Mouse (Mus musculus): Measurements from ENCODE around the gene Fam83g. TPM values are rescaled to one million over a fixed set of nuclear protein-coding genes. Genes with fewer than 3 reads are reported as not detected.
A peak's percentile ranks its signal among the peaks of the same experiment; 100 is the strongest.

Gene Fam83g
- total RNA-seq, 2 experiments from 2014 or later, result not detected

DNA sequence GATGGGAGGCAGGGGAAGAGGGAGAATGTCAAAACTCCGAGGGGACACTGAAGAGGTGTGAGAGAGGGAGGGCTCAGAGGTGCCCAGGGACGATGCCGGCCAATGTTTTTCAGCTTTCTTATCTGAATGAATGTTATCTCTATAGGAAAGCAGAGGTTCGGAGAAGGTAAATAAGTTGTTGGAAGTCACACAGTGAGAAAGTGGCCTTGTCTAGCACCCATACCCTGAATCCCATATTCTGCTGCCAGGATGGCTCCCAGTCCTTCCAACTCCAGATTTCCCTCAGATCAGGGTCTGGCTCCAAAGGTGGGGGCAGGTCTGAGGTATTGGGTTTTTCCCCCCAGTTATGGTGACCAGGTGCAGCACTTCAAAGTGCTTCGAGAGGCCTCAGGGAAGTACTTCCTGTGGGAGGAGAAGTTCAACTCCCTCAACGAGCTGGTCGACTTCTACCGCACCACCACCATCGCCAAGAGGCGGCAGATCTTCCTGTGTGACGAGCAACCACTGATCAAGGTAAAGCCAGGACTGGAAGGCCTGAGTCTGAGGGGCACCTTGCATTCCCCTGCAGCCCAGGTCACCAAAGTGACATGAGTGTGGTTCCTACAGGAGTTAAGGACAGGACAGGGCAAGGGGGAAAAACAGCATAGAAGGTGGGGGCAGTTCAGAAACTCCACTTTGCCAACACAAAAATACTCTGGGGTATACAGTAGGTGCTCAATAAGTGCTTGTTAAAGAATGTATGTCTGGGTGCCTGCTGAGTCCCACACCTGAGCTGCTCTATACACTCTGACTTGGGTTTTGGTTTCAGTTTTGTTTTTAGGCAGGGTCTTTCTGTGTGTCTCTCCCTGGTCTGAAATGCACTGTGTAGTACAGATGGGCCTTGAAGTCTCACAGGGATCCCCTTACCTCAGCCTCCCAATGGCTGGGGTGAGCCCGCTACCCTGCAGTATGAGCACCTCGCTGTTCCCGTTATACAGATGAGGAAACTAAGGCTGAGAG is 14.1 kb upstream of the Fam83g start:
- ATAC-seq (replicated peaks; ENCODE audit: low FRiP score, low TSS enrichment, poor library complexity, severe bottlenecking), result no peak

GRCm38 (mm10) chr11:61671781-61672383 is 12.0 kb upstream of the Fam83g start:
- no peak for ATAC-seq (replicated peaks; ENCODE audit: low FRiP score, low TSS enrichment, poor library complexity, severe bottlenecking)

- no peak for ATAC-seq (replicated peaks; ENCODE audit: low FRiP score, low TSS enrichment, poor library complexity, severe bottlenecking)
These were observed 10.2 kb upstream of the Fam83g start for GRCm38 (mm10) chr11:61673686-61674085.

GRCm38 (mm10) chr11:61674151-61674838 is 9.6 kb upstream of the Fam83g start:
- no peak for ATAC-seq (replicated peaks; ENCODE audit: low FRiP score, low TSS enrichment, poor library complexity, severe bottlenecking)

DNA sequence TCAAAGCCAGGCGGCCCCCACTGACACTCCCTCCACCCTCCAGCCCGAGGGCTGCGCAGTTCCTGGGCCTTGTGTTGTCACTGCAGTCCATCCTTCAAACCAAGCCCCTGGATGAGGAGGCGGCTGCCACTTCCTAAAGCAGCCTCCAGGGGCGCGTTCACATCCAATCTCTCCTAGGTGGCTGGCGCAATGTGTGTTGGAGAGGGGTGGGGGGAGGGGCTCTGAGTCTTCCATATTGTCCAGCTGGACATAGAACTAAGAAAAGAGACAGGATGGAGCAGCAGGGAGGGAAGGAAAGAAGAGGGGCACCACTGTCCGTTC is 9.1 kb upstream of the Fam83g start:
- ATAC-seq (replicated peaks; ENCODE audit: low FRiP score, low TSS enrichment, poor library complexity, severe bottlenecking), result no peak

GRCm38 (mm10) chr11:61675332-61675731 is 8.6 kb upstream of the Fam83g start:
- no peak for ATAC-seq (replicated peaks; ENCODE audit: low FRiP score, low TSS enrichment, poor library complexity, severe bottlenecking)

DNA sequence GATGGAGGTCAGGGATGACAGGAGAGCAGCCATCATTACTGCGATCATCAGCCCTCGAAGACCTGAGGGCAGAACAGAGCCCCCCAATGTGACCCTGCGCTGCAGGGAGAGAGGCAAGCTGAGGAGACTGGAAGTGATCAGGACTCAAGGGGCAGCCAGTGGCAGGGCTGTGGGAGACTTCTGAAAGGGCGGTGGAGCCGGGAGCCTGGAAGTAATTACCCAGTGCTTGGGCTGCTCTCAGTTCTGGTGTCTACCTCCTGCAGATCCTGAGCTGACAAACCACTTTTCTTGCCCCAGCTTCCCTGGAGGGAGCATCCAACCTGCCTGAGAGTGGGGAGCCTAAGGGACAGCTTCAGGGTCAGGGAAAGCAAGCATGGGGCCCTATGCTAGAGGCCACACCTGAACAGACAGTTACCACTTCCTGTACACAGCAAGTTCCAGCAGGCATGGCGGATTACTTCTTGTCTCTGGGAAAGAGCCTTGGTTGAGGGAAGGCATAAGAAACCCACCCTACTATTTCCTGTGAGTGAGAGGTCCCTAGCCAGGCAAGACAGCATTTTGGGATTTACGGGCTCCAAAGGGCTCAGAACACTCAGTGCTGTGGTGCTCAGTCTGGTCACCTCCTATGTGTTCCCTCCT is 7.6 kb upstream of the Fam83g start:
- ATAC-seq (replicated peaks; ENCODE audit: low FRiP score, low TSS enrichment, poor library complexity, severe bottlenecking), result no peak

GRCm38 (mm10) chr11:61677709-61678108 is 6.2 kb upstream of the Fam83g start:
- no peak for ATAC-seq (replicated peaks; ENCODE audit: low FRiP score, low TSS enrichment, poor library complexity, severe bottlenecking)

- ATAC-seq (replicated peaks; ENCODE audit: low FRiP score, low TSS enrichment, poor library complexity, severe bottlenecking), result no peak
These were observed 4.6 kb upstream of the Fam83g start for GRCm38 (mm10) chr11:61679091-61679866.

DNA sequence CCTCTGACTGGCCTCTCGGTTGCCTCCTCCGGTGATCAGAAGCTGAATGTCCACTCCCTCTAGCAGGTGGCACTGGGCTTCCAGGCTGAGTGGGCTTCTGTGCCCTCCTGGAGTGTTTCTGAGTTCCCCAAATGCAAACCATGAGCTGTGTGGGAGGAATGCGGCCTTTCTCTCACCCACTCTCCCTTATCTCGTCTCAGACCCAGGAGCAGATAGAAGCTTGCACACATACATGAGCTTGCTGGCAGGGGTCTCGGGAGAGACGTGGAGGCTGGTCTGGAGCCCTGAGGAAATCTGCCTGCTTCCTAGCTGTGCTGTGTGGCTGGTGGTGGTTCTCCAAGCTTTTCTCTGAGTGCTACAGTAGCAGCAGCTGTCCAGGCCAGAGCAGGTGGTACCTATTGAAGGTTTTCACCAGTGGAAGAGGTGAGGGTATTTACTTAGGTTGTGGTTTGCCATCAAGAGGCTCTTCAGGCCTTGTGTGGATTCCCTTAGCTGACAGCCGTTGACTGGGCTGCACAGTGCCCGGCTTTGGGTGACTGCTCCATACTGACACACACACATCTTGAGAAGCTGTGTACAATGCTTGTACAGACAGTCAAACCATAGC is 1.3 kb downstream of the Fam83g start:
- ATAC-seq (replicated peaks; ENCODE audit: low FRiP score, low TSS enrichment, poor library complexity, severe bottlenecking), result no peak

DNA sequence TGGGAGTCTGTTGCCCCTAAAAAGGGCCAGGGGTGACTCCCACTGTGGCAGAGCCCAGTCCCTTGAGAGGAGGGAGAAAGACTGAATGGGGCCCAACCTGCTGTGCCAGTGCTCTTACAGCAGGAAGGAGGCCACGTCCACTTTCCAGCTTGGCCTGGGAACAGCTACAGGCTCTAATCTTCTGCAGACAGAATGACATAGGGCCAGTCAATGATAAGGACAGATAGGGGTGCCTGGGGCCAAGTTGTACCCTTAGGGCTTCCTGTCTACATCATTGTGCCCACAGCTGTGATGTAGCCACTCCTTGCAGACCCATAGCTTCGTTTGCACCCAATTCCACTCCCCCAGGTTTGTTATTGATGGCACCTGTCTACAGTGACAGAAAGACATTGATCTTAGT is 2.2 kb downstream of the Fam83g start:
- peak; percentile 69 for ATAC-seq (replicated peaks; ENCODE audit: low FRiP score, low TSS enrichment, poor library complexity, severe bottlenecking)

- no peak for ATAC-seq (replicated peaks; ENCODE audit: low FRiP score, low TSS enrichment, poor library complexity, severe bottlenecking)
These were observed 3.1 kb downstream of the Fam83g start for GRCm38 (mm10) chr11:61686906-61687453.

- ATAC-seq (replicated peaks; ENCODE audit: low FRiP score, low TSS enrichment, poor library complexity, severe bottlenecking), result no peak
These were observed 3.7 kb downstream of the Fam83g start for GRCm38 (mm10) chr11:61687595-61687994.

DNA sequence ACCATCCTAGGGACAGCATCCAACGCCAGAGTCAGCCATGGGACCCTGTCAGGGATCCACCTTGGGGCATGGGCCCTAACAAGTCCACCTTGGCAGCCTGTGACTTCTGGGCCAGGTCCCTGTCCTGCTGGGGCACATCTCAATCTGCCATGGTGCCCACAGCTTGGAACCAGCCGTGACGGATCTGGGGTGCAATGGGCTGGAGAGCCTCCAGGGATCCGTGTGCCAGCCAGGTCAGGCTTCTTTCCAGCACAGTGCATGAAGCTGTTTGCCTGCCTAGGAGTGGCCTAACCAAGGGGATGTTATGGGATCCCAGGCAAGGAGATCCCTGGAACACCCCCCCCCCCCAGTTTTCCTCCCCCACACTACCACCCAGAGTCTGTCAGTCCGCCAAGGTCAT is 9.1 kb downstream of the Fam83g start:
- no peak for ATAC-seq (replicated peaks; ENCODE audit: low FRiP score, low TSS enrichment, poor library complexity, severe bottlenecking)

GRCm38 (mm10) chr11:61698852-61699251 is 15.0 kb downstream of the Fam83g start:
- no peak for ATAC-seq (replicated peaks; ENCODE audit: low FRiP score, low TSS enrichment, poor library complexity, severe bottlenecking)

DNA sequence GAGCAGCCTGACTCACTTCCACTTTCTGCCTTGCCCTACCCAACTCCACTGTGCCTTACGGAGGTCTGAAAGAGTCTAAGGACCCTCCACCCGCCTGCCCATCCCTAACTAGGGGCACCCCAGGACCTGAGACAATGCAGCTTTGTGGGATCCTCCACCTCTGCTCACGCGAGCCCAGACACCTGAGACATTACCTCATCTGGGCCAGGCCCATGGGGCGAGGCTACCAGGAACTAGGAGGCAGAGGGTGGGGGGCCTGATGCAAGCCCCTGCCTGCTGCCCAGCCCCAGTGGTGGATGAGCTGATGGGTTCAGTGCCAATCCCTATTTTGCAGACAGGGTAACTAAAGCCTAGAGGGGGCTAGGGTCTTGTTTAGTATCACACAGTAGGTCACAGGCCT is 15.6 kb downstream of the Fam83g start:
- ATAC-seq (replicated peaks; ENCODE audit: low FRiP score, low TSS enrichment, poor library complexity, severe bottlenecking), result no peak

- no peak for ATAC-seq (replicated peaks; ENCODE audit: low FRiP score, low TSS enrichment, poor library complexity, severe bottlenecking)
These were observed 16.0 kb downstream of the Fam83g start for GRCm38 (mm10) chr11:61699933-61700332.

GRCm38 (mm10) chr11:61701696-61702095 is 17.8 kb downstream of the Fam83g start:
- no peak for ATAC-seq (replicated peaks; ENCODE audit: low FRiP score, low TSS enrichment, poor library complexity, severe bottlenecking)

DNA sequence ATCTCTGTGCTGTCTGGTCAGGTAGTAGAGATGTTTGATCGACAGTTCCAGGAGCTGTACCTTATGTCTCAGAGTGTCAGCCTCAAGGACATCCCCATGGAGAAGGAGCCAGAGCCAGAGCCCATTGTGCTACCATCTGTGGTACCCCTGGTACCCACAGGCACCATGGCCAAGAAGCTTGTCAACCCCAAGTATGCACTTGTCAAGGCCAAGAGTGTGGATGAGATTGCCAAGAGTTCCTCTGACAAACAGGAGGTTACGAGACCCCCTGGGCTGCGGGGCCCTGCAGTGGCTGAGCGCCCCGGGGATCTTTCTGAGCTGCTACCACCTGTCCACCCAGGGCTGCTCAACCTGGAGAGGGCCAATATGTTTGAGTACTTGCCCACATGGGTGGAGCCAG is 18.6 kb downstream of the Fam83g start:
- ATAC-seq (replicated peaks; ENCODE audit: low FRiP score, low TSS enrichment, poor library complexity, severe bottlenecking), result no peak

Measured in megakaryocyte-erythroid progenitor cell, adult 5-6 weeks (primary cell).